Mouse (Mus musculus) hindbrain, postnatal 0 days (tissue): ENCODE measurements around the gene Arhgap45. TPM values are rescaled to one million over a fixed set of nuclear protein-coding genes. Genes with fewer than 3 reads are reported as not detected.

Experiments used
- ATAC-seq: fragments of 200-750 bp; cut with Nextera tagmentation; 2 replicates; pipeline ENCODE4 v1.8.0; 2017; ENCODE audit warnings: mild to moderate bottlenecking, moderate TSS enrichment, moderate library complexity
- DNase-seq: peaks from one replicate; pipeline ENCODE4 v3.0.0-alpha.2; 2015; ENCODE audit warnings: low spot score
- H3K27ac ChIP-seq: fragments of 300-500 bp; sonication (generic); 2 replicates; pipeline ENCODE4 v1.5.1; 2014; ENCODE audit warnings: mild to moderate bottlenecking
- H3K27me3 ChIP-seq: fragments of 300-500 bp; sonication (generic); 2 replicates; pipeline ENCODE4 v1.6.1; 2014; ENCODE audit warnings: low read length, mixed read lengths; ENCODE audit not compliant: insufficient read depth
- H3K36me3 ChIP-seq: fragments of 300-500 bp; sonication (generic); 2 replicates; pipeline ENCODE4 v1.6.1; 2014; ENCODE audit warnings: low read length, mixed read lengths; ENCODE audit not compliant: insufficient read depth
- H3K4me1 ChIP-seq: fragments of 300-500 bp; sonication (generic); 2 replicates; pipeline ENCODE4 v1.6.1; 2014; ENCODE audit warnings: antibody characterized with exemption, low read length, mixed read lengths; ENCODE audit not compliant: insufficient read depth
- H3K4me2 ChIP-seq: fragments of 300-500 bp; sonication (generic); 2 replicates; pipeline ENCODE4 v1.6.1; 2014; ENCODE audit warnings: low read depth, mild to moderate bottlenecking, low read length, moderate library complexity, mixed read lengths
- H3K4me3 ChIP-seq: fragments of 300-500 bp; sonication (generic); 2 replicates; pipeline ENCODE4 v1.5.1; 2014; ENCODE audit warnings: low read length
- H3K9ac ChIP-seq: fragments of 300-500 bp; sonication (generic); replicated peaks from 2 replicates; pipeline ENCODE4 v1.6.1; 2014; ENCODE audit warnings: mild to moderate bottlenecking, low read length, moderate library complexity, mixed read lengths
- H3K9me3 ChIP-seq: fragments of 300-500 bp; sonication (generic); 2 replicates; pipeline ENCODE4 v1.6.1; 2016; ENCODE audit warnings: low read length, mixed read lengths
- CTCF ChIP-seq: IDR thresholded peaks from 2 replicates; pipeline ENCODE4 v1.5.1; 2016; ENCODE audit warnings: antibody characterized with exemption, control low read depth, low read depth
- WGBS: fragments of 180-500 bp; shearing (Covaris S2); extraction: QIAGEN DNeasy Blood & Tissue Kit; methylation state at CpG from one replicate; pipeline ENCODE4 v1.1.7; 2014; 5-methylcytosine and 5-hydroxymethylcytosine counted together
- polyA plus RNA-seq: library from polyadenylated mRNA; unstranded; fragments of >200 nt; fragmentation: Nextera tagmentation; extraction: Ambion mirVana; gene quantifications from 2 replicates; pipeline ENCODE4 v1.2.1, GENCODE M21; 2015
- total RNA-seq: library from RNA; depleted of rRNA; stranded (reverse); fragments of >200 nt; gene quantifications from 2 replicates; pipeline ENCODE4 v1.2.3, GENCODE M21; 2014

Arhgap45 gene
- total and polyA plus RNA-seq, 2 experiments from 2014 or later, result 1.7 to 3.3 TPM

- WGBS, result 92% methylated on average over 22 of the region's 22 CpGs
- Histone ChIP-seq H3K27me3 (no peaks in the 10 kb centered on the region), H3K4me3 (no peak overlapping the region), H3K9ac (no peak overlapping the region), H3K27ac (no peak overlapping the region), H3K9me3 (no peaks in the 10 kb centered on the region), H3K4me2 (no peak overlapping the region), H3K4me1 (peaks cover 14% of the 10 kb centered on the region), H3K36me3 (peaks cover 24% of the 10 kb centered on the region; the same call in 1 of the 2 replicates)
- ATAC-seq, result no peak
- no peak for DNase-seq
- no peak for TF ChIP-seq CTCF
These were observed 36.9 kb upstream of the Arhgap45 start for GRCm38 (mm10) chr10:79979401-79980155.

DNA sequence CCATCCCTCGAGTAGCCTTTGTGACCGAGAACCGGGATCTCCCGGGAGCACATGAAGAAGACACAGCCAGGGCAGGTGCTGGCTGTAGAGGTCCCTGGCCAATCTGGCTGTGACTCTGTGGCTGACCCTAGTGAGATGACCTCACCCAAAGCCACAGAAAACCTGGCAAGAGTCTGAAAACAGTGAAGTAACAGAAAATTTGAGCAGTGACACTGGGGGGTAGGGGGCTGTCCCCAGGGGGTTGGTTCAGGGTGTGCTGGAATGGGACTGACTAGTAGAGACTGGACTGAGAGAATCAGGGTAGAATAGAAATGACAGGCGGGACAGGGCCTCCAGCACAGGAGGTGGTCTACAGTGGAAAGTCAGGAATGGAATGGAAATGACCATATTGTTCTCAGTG, 33.2 kb upstream of the Arhgap45 start:
- peak overlapping the region; percentile 68 for H3K4me2 ChIP-seq
- peak overlapping the region; percentile 97; the same call in 1 of the 2 replicates for H3K27ac ChIP-seq
- peaks cover 10% of the 10 kb centered on the region; the same call in 1 of the 2 replicates for H3K36me3 ChIP-seq
- H3K4me1 ChIP-seq, result peaks cover 21% of the 10 kb centered on the region
- H3K9me3 ChIP-seq, result no peaks in the 10 kb centered on the region
- ATAC-seq, result no peak
- peak overlapping the region; percentile 68 for H3K4me3 ChIP-seq
- DNase-seq, result no peak
- H3K27me3 ChIP-seq, result peaks cover 3% of the 10 kb centered on the region; the same call in 1 of the 2 replicates
- H3K9ac ChIP-seq, result peak overlapping the region; percentile 87
- 71% methylated on average over 5 of the region's 5 CpGs for WGBS
- TF ChIP-seq CTCF, result no peak

DNA sequence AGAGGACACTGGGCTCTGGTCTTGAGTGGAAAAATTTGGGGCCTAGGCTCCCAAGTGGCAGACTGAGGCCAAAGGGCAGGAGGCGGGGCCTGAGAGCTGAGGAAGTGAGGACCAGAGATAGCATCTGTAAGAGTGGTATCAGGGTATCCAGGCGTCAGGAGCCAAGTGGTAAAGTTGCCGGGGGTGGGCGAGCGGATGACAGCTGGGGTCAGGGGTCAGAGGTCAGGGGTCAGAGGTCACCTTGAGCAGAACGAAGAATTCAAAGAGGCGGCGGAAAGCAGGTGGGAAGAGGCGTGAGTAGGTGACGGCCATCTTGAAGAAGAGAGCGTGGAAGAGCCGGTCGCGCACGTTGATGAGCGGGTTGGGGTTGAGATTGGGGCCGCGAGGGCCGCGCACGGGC, 32.8 kb upstream of the Arhgap45 start:
- Histone ChIP-seq H3K36me3 (peaks cover 5% of the 10 kb centered on the region; the same call in 1 of the 2 replicates), H3K27me3 (peaks cover 7% of the 10 kb centered on the region; the same call in 1 of the 2 replicates), H3K4me3 (peak overlapping the region; percentile 68), H3K9me3 (no peaks in the 10 kb centered on the region), H3K4me2 (peak overlapping the region; percentile 68), H3K27ac (peak overlapping the region; percentile 97), H3K9ac (peak overlapping the region; percentile 87), H3K4me1 (peaks cover 21% of the 10 kb centered on the region)
- no peak for ATAC-seq
- WGBS, result under 1% methylated on average over 14 of the region's 21 CpGs
- TF ChIP-seq CTCF, result no peak
- DNase-seq, result peak; percentile 66

- Histone ChIP-seq H3K4me1 (peaks cover 21% of the 10 kb centered on the region), H3K36me3 (no peaks in the 10 kb centered on the region; the same call in 1 of the 2 replicates), H3K9me3 (no peaks in the 10 kb centered on the region), H3K27ac (peak within 1 kb of the TSS; percentile 97), H3K4me3 (peak within 1 kb of the TSS; percentile 68), H3K27me3 (peaks cover 13% of the 10 kb centered on the region), H3K4me2 (peak within 1 kb of the TSS; percentile 68), H3K9ac (peak within 1 kb of the TSS; percentile 87)
- DNase-seq, result peak; percentile 96
- TF ChIP-seq CTCF, result peak; percentile 86
- peak; percentile 85 for ATAC-seq
- 2% methylated on average over 43 of the region's 49 CpGs for WGBS
These were observed 32.1 kb upstream of the Arhgap45 start, which contains the start of gene Tmem259 for GRCm38 (mm10) chr10:79984195-79984816. TSS of gene Tmem259 (minus strand) at chr10:79984330.

- Histone ChIP-seq H3K9ac (peak overlapping the region; percentile 87), H3K9me3 (no peaks in the 10 kb centered on the region), H3K4me3 (peak overlapping the region; percentile 68), H3K36me3 (no peaks in the 10 kb centered on the region), H3K27ac (peak overlapping the region; percentile 97), H3K4me1 (peaks cover 21% of the 10 kb centered on the region), H3K27me3 (peaks cover 19% of the 10 kb centered on the region), H3K4me2 (peak overlapping the region; percentile 68)
- WGBS, result under 1% methylated on average over 22 of the region's 22 CpGs
- ATAC-seq, result peak; percentile 95
- TF ChIP-seq CTCF, result no peak
- DNase-seq, result peak; percentile 99
These were observed 31.6 kb upstream of the Arhgap45 start for GRCm38 (mm10) chr10:79984871-79985270.

DNA sequence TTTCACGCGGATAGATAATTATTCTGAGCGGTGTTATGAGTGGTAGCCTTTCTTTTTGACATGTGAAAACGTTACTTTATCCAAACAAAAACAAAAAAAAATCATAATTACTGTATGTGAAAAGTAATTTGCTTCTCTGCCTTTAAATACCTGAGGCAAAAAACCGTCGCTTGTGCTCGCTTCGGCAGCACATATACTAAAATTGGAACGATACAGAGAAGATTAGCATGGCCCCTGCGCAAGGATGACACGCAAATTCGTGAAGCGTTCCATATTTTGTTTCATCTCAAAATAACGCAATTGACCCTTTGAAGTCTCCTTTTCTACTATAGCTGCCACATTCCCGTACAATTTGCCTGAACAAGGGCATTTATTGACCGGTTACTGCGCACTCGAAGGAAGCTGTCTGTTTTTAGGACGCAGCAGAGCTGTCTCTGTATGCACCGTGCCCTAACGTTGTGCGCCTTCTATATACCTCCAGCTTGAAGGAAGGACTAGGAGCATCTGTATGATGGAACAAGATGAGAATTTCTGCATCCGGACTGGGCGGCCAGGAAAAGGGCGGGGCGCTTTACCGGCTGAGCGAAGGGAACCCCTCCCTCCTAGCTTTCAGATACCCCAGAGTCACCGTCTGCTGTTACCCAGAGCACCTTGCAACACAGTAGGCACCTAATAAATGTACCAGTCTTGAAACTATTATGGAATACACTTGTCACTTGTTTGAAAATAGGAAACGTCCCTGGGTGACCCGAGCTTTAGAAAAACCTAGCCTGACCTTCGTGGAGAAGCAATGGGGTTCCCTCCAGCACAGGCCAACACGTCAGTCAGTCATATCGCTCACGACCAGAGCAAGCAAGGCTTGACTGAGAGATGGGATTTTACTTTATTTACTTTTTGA, 30.9 kb upstream of the Arhgap45 start:
- H3K4me1 ChIP-seq, result peaks cover 21% of the 10 kb centered on the region

More for the DNA sequence above, 30.9 kb upstream of the Arhgap45 start:
- WGBS, result 2% methylated on average over 35 of the region's 35 CpGs
- no peaks in the 10 kb centered on the region for H3K36me3 ChIP-seq
- ATAC-seq (no peak), DNase-seq (peak; percentile 77)
- H3K4me2 ChIP-seq, result peak overlapping the region; percentile 68
- H3K9ac ChIP-seq, result peak overlapping the region; percentile 87
- TF ChIP-seq CTCF, result no peak
- H3K27ac ChIP-seq, result peak overlapping the region; percentile 97
- no peaks in the 10 kb centered on the region for H3K9me3 ChIP-seq
- peaks cover 22% of the 10 kb centered on the region for H3K27me3 ChIP-seq
- peak overlapping the region; percentile 68 for H3K4me3 ChIP-seq
